Mouse (Mus musculus): ENCODE results near the gene Exosc9. TPM values are rescaled to one million over a fixed set of nuclear protein-coding genes. Genes with fewer than 3 reads are reported as not detected.

Exosc9 gene
- 93.1 and 98.5 TPM in 2 replicates for polyA plus RNA-seq (2016; fragmentation: Nextera tagmentation; extraction: Ambion mirVana)

GRCm38 (mm10) chr3:36552406-36553047 lies at the start of gene Exosc9:
Exosc9 (plus strand) TSS chr3:36552606.
- H3K36me3 ChIP-seq = peaks cover 39% of the 10 kb centered on the region
- peaks cover 14% of the 10 kb centered on the region for H3K4me1 ChIP-seq
- peak within 1 kb of the TSS; percentile 73 for H3K4me3 ChIP-seq
- under 1% methylated on average over 39 of the region's 39 CpGs for WGBS
- H3K27me3 ChIP-seq (ENCODE audit: low read depth, poor library complexity, severe bottlenecking) = no peaks in the 10 kb centered on the region
- peak; percentile 98 for DNase-seq (ENCODE audit: low spot score)
- H3K27ac ChIP-seq = peak within 1 kb of the TSS; percentile 80
- H3K9me3 ChIP-seq (replicated peaks) = no peaks in the 10 kb centered on the region

DNA sequence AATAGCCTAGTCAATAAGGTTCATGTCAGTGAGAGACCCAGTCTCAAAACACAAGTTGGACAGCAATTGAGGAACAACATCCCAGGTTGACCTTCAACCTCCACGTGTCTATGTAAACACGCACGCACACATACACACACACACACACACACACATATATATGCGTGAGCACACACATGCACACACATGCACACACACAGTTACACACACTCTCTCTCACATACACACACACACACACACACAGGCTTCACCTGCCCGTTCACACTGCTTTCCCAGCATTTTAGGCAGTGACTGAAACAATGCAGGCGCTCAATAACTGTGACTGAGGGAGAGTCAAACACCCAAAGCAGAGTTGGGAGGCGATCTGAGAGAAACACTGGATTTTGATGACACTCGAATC lies 47.1 kb upstream of the Exosc9 start:
- WGBS = 92% methylated on average over 8 of the region's 8 CpGs
- Histone ChIP-seq H3K27me3 (ENCODE audit: low read depth, poor library complexity, severe bottlenecking) (no peaks in the 10 kb centered on the region), H3K9me3 (replicated peaks) (no peaks in the 10 kb centered on the region), H3K36me3 (no peaks in the 10 kb centered on the region), H3K4me3 (no peak overlapping the region), H3K27ac (no peak overlapping the region), H3K4me1 (no peaks in the 10 kb centered on the region)
- DNase-seq (ENCODE audit: low spot score) = no peak

- no peaks in the 10 kb centered on the region for H3K9me3 ChIP-seq (replicated peaks)
- no peaks in the 10 kb centered on the region for H3K27me3 ChIP-seq (ENCODE audit: low read depth, poor library complexity, severe bottlenecking)
- H3K4me3 ChIP-seq = no peak overlapping the region
- WGBS = 80% methylated on average over 10 of the region's 10 CpGs
- DNase-seq (ENCODE audit: low spot score) = no peak
- H3K4me1 ChIP-seq = no peaks in the 10 kb centered on the region
- no peak overlapping the region for H3K27ac ChIP-seq
- no peaks in the 10 kb centered on the region for H3K36me3 ChIP-seq
Observed at GRCm38 (mm10) chr3:36505809-36506735, 46.3 kb upstream of the Exosc9 start.

DNA sequence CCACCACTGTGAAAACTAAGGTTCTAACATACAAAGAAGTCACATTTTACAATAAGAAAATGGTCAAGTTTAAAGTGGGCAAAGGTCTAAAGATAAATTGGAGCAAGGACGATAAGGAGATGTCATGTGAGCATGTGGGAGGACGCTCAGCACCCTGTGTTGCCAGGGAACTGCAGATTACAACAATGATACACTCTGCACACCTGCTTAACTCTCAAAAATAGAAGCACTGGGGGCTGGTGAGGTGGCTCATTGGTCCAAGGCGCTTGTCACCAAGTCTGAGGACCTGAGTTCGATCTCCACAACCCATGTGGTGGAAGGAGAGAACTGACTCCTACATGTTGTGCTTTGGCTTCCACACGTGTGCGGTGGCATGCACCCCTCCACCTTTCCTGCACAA lies 40.9 kb upstream of the Exosc9 start:
- WGBS = 85% methylated on average over 6 of the region's 6 CpGs

DNA sequence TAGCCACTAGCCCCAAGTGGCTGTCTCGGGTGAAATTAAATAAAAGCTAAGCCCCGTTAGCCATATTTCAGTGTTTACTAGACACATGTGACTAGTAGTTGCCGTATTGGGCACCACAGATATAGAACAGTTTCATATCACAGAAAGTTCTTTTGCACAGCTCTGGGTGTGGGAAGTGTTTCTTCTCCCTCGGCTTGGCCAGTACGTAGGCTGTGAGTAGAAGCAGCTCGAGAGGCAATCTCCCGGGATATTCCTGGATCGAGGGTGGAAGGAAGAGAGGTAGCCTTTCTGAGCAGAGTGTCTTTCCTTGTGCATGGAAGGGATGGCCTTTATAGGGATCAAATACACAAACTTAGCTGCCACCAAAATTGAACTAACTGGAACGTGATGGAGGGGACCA lies 36.2 kb upstream of the Exosc9 start:
- WGBS = 91% methylated on average over 9 of the region's 9 CpGs
- H3K4me1 ChIP-seq = peaks cover 4% of the 10 kb centered on the region
- DNase-seq (ENCODE audit: low spot score) = no peak
- no peaks in the 10 kb centered on the region for H3K36me3 ChIP-seq
- no peak overlapping the region for H3K4me3 ChIP-seq
- H3K27ac ChIP-seq = no peak overlapping the region
- no peaks in the 10 kb centered on the region for H3K9me3 ChIP-seq (replicated peaks)
- peaks cover 28% of the 10 kb centered on the region for H3K27me3 ChIP-seq (ENCODE audit: low read depth, poor library complexity, severe bottlenecking)

More for the DNA sequence above, 40.9 kb upstream of the Exosc9 start:
- no peak for DNase-seq (ENCODE audit: low spot score)
- Histone ChIP-seq H3K4me3 (no peak overlapping the region), H3K27me3 (ENCODE audit: low read depth, poor library complexity, severe bottlenecking) (no peaks in the 10 kb centered on the region), H3K9me3 (replicated peaks) (no peaks in the 10 kb centered on the region), H3K27ac (no peak overlapping the region), H3K36me3 (no peaks in the 10 kb centered on the region), H3K4me1 (no peaks in the 10 kb centered on the region)

DNA sequence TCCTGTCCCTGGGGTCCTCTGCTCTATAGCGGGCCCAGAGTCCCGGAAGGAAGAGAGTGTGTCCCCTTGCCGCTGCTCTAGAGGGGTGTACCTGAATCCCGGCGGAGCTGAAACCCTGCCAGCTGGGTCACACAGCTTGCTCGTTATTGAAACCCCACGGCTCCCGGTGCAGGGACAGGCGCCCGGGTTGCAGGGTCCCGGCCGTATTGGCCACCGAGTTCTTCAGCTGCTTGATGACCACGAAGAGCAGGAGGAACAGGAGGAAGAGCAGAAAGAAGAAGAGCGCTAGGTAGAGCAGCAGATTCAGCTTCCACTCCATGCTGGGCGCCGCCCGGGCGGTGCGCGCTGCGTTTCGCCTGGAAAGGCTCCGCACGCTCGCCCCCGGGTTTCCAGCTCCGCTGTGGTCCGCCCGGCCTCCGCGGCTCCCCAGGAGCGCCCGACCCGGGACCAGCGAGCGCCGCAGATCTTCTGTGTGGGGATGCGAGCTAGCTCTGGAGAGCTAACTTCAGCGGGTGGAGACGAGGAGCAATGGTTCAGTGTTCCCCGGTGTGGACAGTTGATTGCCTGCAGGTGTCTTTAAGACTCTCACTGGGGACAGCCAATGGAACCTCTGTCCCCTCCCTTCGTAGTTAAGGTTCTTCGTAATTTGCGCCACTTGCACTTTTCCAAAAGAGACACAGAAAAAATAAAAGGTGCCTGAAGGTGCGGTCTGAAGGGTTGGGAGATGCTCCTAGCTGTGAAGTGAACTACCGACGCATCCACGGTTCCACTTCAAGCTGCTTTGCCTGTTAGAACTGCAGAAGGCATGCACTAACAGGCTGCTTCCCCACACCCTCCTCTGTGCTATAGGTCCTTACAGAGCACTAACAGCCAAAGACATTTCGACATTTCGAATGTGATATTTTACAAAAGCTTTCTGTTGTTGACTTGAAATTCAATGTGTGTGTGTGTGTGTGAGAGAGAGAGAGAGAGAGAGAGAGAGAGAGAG lies 31.0 kb upstream of the Exosc9 start, which contains the start of gene Gm11549:
TSS of gene Gm11549 (minus strand) at position 741 of the 988 bp plus-strand sequence.
- peaks cover 10% of the 10 kb centered on the region for H3K4me1 ChIP-seq
- H3K4me3 ChIP-seq = peak within 1 kb of the TSS; percentile 55
- H3K9me3 ChIP-seq (replicated peaks) = no peaks in the 10 kb centered on the region
- WGBS = 1% methylated on average over 51 of the region's 51 CpGs
- no peak within 1 kb of the TSS for H3K27ac ChIP-seq
- H3K27me3 ChIP-seq (ENCODE audit: low read depth, poor library complexity, severe bottlenecking) = peaks cover 52% of the 10 kb centered on the region
- H3K36me3 ChIP-seq = no peaks in the 10 kb centered on the region
- DNase-seq (ENCODE audit: low spot score) = peak; percentile 67

DNA sequence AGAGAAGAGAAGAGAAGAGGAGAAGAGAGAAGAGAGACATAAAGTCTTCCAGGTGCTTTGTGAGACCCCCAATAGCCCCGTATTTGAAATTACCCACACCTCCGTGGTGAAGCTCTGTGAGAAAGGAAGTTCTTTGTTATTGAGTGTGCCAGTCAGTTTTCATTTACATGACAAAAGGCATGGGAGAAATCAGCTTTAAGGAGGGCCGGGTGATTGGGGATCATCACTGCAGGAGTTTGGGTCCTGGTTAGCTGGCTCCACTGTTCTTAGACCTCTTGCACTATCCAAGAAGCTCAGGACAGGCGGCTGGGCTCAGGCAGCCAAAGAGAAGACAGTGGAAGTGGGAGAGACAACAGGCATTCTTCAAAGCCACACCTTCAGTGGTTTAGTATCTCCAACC lies 30.3 kb upstream of the Exosc9 start:
- peaks cover 10% of the 10 kb centered on the region for H3K4me1 ChIP-seq
- H3K9me3 ChIP-seq (replicated peaks) = no peaks in the 10 kb centered on the region
- H3K27ac ChIP-seq = no peak overlapping the region
- no peak overlapping the region for H3K4me3 ChIP-seq
- no peaks in the 10 kb centered on the region for H3K36me3 ChIP-seq
- 11% methylated on average over 4 of the region's 4 CpGs for WGBS
- no peak for DNase-seq (ENCODE audit: low spot score)
- peaks cover 52% of the 10 kb centered on the region for H3K27me3 ChIP-seq (ENCODE audit: low read depth, poor library complexity, severe bottlenecking)

- no peak for DNase-seq (ENCODE audit: low spot score)
- WGBS = 86% methylated on average over 3 of the region's 3 CpGs
- peaks cover 10% of the 10 kb centered on the region for H3K4me1 ChIP-seq
- peaks cover 42% of the 10 kb centered on the region for H3K27me3 ChIP-seq (ENCODE audit: low read depth, poor library complexity, severe bottlenecking)
- H3K9me3 ChIP-seq (replicated peaks) = no peaks in the 10 kb centered on the region
- no peak overlapping the region for H3K27ac ChIP-seq
- H3K36me3 ChIP-seq = no peaks in the 10 kb centered on the region
- H3K4me3 ChIP-seq = no peak overlapping the region
Observed at GRCm38 (mm10) chr3:36524466-36524865, 27.9 kb upstream of the Exosc9 start.

DNA sequence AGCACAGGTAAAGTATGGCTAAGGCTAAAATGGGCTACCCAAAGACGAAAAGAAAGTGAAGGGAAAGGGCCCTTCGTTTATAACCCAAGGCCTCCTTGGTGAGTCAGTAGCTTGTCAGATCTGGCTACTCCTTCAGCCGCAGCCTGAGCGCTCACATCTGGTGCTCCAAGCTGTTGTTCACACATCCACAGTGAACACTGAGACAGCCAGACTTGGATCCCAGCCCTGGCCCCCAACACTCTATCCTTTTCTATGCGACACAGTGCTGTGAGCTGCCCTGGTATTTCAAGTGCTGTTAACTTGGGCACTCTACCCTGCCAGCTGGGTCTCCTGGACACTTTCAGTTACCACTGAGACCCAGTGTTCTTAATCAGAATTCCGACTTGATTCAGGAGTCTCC lies 22.1 kb upstream of the Exosc9 start:
- DNase-seq (ENCODE audit: low spot score) = no peak
- Histone ChIP-seq H3K36me3 (no peaks in the 10 kb centered on the region), H3K27me3 (ENCODE audit: low read depth, poor library complexity, severe bottlenecking) (peaks cover 23% of the 10 kb centered on the region), H3K9me3 (replicated peaks) (no peaks in the 10 kb centered on the region), H3K4me3 (no peak overlapping the region), H3K27ac (no peak overlapping the region), H3K4me1 (peaks cover 23% of the 10 kb centered on the region)
- WGBS = 92% methylated on average over 6 of the region's 6 CpGs

- Histone ChIP-seq H3K36me3 (no peaks in the 10 kb centered on the region), H3K27me3 (ENCODE audit: low read depth, poor library complexity, severe bottlenecking) (peaks cover 23% of the 10 kb centered on the region), H3K27ac (no peak overlapping the region), H3K9me3 (replicated peaks) (no peaks in the 10 kb centered on the region), H3K4me1 (peaks cover 23% of the 10 kb centered on the region), H3K4me3 (no peak overlapping the region)
- no peak for DNase-seq (ENCODE audit: low spot score)
- 75% methylated on average over 5 of the region's 5 CpGs for WGBS
Observed at GRCm38 (mm10) chr3:36530781-36531180, 21.6 kb upstream of the Exosc9 start.

DNA sequence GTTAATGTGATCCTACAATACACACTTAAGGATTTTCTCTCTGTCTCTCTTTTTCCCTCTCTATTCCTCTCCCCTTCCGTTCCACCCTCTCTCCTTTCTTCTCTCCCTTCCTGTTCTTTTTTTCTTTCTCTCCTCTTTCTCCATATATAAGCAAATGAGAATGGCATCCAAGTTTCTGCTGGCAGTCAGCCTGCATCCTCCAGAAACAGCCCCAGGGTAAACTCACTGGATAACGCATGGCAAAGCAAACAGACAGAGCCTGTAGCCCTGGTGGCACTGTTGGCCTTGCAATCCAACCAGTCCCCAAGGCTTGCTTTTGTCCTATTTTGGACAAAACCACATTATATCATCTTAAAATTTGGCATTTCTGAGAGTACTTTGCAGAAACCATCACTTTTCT lies 21.2 kb upstream of the Exosc9 start:
- WGBS = 54% methylated on average over 2 of the region's 2 CpGs
- DNase-seq (ENCODE audit: low spot score) = no peak

DNA sequence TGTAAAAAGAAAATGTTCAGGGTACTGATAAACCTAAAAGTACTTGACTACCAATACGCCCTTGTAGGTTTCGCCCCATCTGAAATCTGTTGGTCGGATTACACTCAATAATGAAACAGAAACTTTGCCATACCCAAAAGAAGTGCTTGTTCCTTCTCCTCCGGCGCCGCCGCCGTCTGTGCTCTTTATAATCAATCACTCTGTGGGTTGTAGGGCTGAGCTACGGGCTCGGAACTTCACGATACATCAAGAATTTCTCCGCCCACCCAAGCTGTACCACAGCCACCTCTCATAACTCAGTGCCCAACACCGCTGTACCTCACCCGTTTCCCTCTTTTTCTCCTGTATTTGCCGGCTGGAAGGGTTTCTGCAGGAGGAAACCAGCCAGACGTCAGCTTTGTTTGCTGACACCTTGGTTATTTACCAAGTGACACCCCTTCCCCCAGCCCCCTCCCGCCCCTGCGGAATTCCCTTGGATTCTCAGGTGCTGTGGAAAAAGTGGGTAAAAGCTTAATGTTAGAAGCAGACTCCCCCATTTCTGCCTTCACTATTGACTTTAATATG lies 20.3 kb upstream of the Exosc9 start:
- H3K4me1 ChIP-seq = peaks cover 23% of the 10 kb centered on the region
- peak; percentile 48 for DNase-seq (ENCODE audit: low spot score)
- H3K9me3 ChIP-seq (replicated peaks) = no peaks in the 10 kb centered on the region
- 11% methylated on average over 18 of the region's 18 CpGs for WGBS
- no peaks in the 10 kb centered on the region for H3K36me3 ChIP-seq
- peak overlapping the region; percentile 66; the same call in 1 of the 2 replicates for H3K27ac ChIP-seq
- peaks cover 23% of the 10 kb centered on the region for H3K27me3 ChIP-seq (ENCODE audit: low read depth, poor library complexity, severe bottlenecking)
- H3K4me3 ChIP-seq = peak overlapping the region; percentile 44

More for the DNA sequence above, 21.2 kb upstream of the Exosc9 start:
- peaks cover 23% of the 10 kb centered on the region for H3K27me3 ChIP-seq (ENCODE audit: low read depth, poor library complexity, severe bottlenecking)
- H3K4me3 ChIP-seq = no peak overlapping the region
- no peaks in the 10 kb centered on the region for H3K9me3 ChIP-seq (replicated peaks)
- peaks cover 23% of the 10 kb centered on the region for H3K4me1 ChIP-seq
- H3K36me3 ChIP-seq = no peaks in the 10 kb centered on the region
- H3K27ac ChIP-seq = no peak overlapping the region

Measured in limb, embryonic 10.5 days (tissue).